Mouse (Mus musculus) liver, embryonic 11.5 days (tissue): Measurements from ENCODE around the gene Tpx2. TPM values are rescaled to one million over a fixed set of nuclear protein-coding genes. Genes with fewer than 3 reads are reported as not detected.

ENCODE experiments used
- ATAC-seq: fragments of 200-750 bp; cut with Nextera tagmentation; replicated peaks from 2 replicates; pipeline ENCODE4 v1.8.0; 2017; ENCODE audit warnings: moderate number of reproducible peaks, mild to moderate bottlenecking, moderate TSS enrichment, moderate library complexity; ENCODE audit not compliant: low FRiP score
- DNase-seq: peaks from one replicate; pipeline ENCODE4 v3.0.0-alpha.2; 2017; ENCODE audit warnings: low spot score
- H3K27ac ChIP-seq: fragments of 300-500 bp; sonication (generic); 2 replicates; pipeline ENCODE4 v1.5.1; 2014; ENCODE audit warnings: mild to moderate bottlenecking, low read depth, low read length, control low read depth
- H3K27me3 ChIP-seq: fragments of 300-500 bp; sonication (generic); replicated peaks from 2 replicates; pipeline ENCODE4 v1.6.1; 2014; ENCODE audit warnings: low read length, mixed read lengths; ENCODE audit not compliant: control insufficient read depth, insufficient read depth
- H3K36me3 ChIP-seq: fragments of 300-500 bp; sonication (generic); 2 replicates; pipeline ENCODE4 v1.6.1; 2014; ENCODE audit warnings: mild to moderate bottlenecking, low read length, moderate library complexity, mixed read lengths; ENCODE audit not compliant: control insufficient read depth, insufficient read depth
- H3K4me1 ChIP-seq: fragments of 300-500 bp; sonication (generic); replicated peaks from 2 replicates; pipeline ENCODE4 v1.6.1; 2014; ENCODE audit warnings: low read length, mixed read lengths; ENCODE audit not compliant: control insufficient read depth, insufficient read depth
- H3K4me2 ChIP-seq: fragments of 300-500 bp; sonication (generic); 2 replicates; pipeline ENCODE4 v1.6.1; 2014; ENCODE audit warnings: mild to moderate bottlenecking, control low read depth, moderate library complexity
- H3K4me3 ChIP-seq: fragments of 300-500 bp; sonication (generic); 2 replicates; pipeline ENCODE4 v1.5.1; 2014; ENCODE audit warnings: low read depth, low read length, control low read depth
- H3K9ac ChIP-seq: fragments of 300-500 bp; sonication (generic); 2 replicates; pipeline ENCODE4 v1.6.1; 2014; ENCODE audit warnings: low read depth, low read length, control low read depth
- H3K9me3 ChIP-seq: fragments of 300-500 bp; sonication (generic); 2 replicates; pipeline ENCODE4 v1.6.1; 2016; ENCODE audit warnings: low read length, inconsistent platforms, mixed read lengths; ENCODE audit not compliant: control insufficient read depth
- WGBS: fragments of 180-500 bp; shearing (Covaris S2); extraction: QIAGEN DNeasy Blood & Tissue Kit; methylation state at CpG from one replicate; pipeline ENCODE4 v1.1.7; 2014; 5-methylcytosine and 5-hydroxymethylcytosine counted together
- polyA plus RNA-seq: library from polyadenylated mRNA; unstranded; fragments of >200 nt; fragmentation: Nextera tagmentation; extraction: Ambion mirVana; gene quantifications from 2 replicates; pipeline ENCODE4 v1.2.1, GENCODE M21; 2014

Tpx2 gene
- polyA plus RNA-seq, 1 experiment from 2014 or later = 107 TPM

DNA sequence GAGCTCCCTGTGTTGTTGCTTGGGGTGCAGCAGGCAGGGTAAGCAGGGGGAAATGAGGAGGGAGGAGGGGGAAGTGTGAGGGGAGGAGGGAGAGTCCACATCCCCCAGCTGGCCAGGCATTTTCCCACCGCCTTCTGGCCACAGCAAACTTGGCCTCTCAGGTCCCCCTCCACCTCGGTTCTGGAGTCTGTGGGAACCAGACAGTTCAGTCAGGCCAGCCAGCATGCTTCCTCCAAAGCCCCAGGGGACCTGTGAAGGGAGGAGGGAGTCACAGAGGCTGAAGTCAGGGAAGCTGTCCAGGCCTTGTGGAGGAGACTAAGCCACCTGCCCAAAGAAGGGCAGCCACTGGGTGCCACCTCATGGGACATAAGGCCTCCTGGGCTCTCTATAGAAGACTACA is 82.5 kb downstream of the Tpx2 start:
- Histone ChIP-seq H3K4me1 (no peaks in the 10 kb centered on the region; the same call in 1 of the 2 replicates), H3K27me3 (no peaks in the 10 kb centered on the region), H3K9ac (no peak overlapping the region), H3K36me3 (no peaks in the 10 kb centered on the region), H3K4me3 (no peak overlapping the region), H3K9me3 (no peaks in the 10 kb centered on the region), H3K4me2 (no peak overlapping the region), H3K27ac (no peak overlapping the region)
- 37% methylated on average over 2 of the region's 2 CpGs for WGBS
- ATAC-seq (no peak), DNase-seq (no peak)

DNA sequence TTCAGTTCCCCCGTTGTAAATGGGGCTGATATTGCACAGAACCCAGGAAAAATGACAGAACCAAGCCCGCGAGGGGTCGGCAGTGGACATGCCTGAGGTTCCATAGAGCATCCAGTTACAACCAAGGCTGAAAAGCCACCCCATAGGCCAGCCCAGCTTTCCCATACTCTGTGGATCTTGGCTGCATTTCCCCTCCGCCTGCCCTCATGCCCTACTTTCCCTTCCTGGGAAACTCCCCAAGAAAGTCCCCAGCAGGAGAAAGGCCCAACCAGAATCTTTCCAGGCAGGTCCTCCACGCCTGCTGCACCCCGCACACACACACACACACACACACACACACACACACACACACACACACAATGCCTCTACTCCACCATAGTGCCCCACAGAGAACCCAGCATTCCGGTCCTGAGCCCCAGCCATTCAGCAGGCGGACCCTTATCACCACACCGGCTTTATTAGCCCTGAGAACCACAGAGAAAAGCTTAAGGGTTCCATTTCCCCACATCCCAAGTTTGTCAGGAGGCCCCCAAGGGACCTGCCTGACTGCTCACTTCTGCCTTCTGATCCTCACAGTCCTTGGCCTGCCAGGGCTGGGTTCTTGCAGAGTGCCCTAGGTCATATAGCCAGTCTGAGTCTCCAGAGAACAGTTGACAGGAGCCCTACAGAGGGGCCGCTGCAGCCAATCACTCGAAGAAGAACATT is 83.8 kb downstream of the Tpx2 start:
- WGBS = 72% methylated on average over 12 of the region's 12 CpGs
- Histone ChIP-seq H3K27me3 (0 out of 2 replicates have a peak, but pooled peaks cover 9% of the 10 kb centered on the region), H3K4me3 (no peak overlapping the region), H3K4me2 (no peak overlapping the region), H3K36me3 (no peaks in the 10 kb centered on the region), H3K9ac (no peak overlapping the region), H3K4me1 (no peaks in the 10 kb centered on the region; the same call in 1 of the 2 replicates), H3K9me3 (no peaks in the 10 kb centered on the region), H3K27ac (no peak overlapping the region)
- no peak for ATAC-seq
- no peak for DNase-seq

DNA sequence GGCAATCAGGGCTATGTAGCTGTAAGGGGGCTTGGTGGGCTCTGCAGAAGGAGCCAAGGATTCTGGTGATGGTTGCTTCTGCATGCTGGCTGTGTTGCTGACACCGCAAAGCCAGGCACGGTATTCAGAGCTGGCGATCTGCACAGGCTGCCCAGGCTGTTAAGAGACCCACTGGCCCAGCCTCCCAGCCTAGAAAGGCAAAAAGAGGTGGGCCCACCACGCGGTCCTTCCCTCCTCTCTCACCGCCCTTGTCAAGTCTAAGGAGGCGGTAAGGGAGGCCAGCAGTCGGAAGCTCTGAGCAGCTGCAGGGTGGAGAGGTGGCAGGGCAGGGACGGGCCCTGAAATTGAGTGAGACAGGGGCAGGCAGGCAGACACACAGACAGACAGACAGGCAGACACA is 85.3 kb downstream of the Tpx2 start, which contains the start of gene Foxs1:
Gene Foxs1 (minus strand): TSS at position 161 of the 400 bp plus-strand sequence.
- Histone ChIP-seq H3K4me3 (no peak within 1 kb of the TSS), H3K36me3 (no peaks in the 10 kb centered on the region), H3K9ac (no peak within 1 kb of the TSS), H3K9me3 (no peaks in the 10 kb centered on the region), H3K4me2 (no peak within 1 kb of the TSS), H3K27me3 (0 out of 2 replicates have a peak, but pooled peaks cover 9% of the 10 kb centered on the region), H3K4me1 (no peaks in the 10 kb centered on the region; the same call in 1 of the 2 replicates), H3K27ac (no peak within 1 kb of the TSS)
- DNase-seq = no peak
- no peak for ATAC-seq
- 36% methylated on average over 9 of the region's 9 CpGs for WGBS

DNA sequence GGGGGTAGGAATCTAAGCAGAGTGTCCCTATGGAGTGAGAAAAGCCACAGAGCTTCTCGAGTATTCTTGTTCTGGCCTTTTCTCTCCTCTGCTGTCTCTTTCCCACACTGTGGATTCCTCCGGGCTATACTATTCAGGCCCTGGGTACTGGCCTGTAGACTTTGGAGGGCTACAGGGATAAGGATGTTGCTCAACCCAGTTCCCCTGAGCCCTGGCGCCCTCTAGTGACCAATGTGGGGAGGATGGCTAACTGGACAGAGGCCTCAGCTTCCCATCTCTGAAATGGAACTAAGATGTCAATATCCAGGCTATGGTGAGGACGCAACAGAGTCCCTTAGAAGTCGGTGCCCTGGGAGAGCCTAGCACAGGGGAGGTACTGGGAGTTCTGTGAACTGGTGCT is 85.8 kb downstream of the Tpx2 start:
- no peak overlapping the region for H3K27ac ChIP-seq
- DNase-seq = no peak
- H3K4me2 ChIP-seq = no peak overlapping the region
- ATAC-seq = no peak
- no peaks in the 10 kb centered on the region for H3K36me3 ChIP-seq
- 0 out of 2 replicates have a peak, but pooled peaks cover 9% of the 10 kb centered on the region for H3K27me3 ChIP-seq
- WGBS = 27% methylated on average over 5 of the region's 5 CpGs
- H3K9ac ChIP-seq = no peak overlapping the region
- no peaks in the 10 kb centered on the region; the same call in 1 of the 2 replicates for H3K4me1 ChIP-seq
- H3K9me3 ChIP-seq = no peaks in the 10 kb centered on the region
- no peak overlapping the region for H3K4me3 ChIP-seq

DNA sequence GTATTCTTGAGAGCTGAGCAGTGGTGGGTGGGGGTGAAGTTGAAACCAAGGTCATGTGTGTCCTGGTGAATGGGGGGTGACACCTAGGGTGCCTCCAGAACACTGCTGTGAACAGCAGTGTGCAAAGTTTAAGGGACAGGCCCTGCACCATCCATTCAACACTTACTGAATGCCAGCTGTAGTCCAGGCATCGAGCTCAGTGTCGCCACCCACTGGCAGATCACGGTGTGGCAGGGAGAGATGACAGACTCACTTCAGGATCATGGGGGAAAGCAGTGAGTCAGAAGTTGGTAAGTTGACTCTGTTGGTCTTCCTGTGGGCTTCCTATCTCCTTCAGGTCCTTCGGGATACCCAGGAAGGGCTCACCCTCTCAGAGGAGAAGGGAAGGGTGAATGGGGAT is 92.1 kb downstream of the Tpx2 start:
- H3K9me3 ChIP-seq = no peaks in the 10 kb centered on the region
- DNase-seq (no peak), ATAC-seq (no peak)
- no peak overlapping the region for H3K4me3 ChIP-seq
- H3K9ac ChIP-seq = no peak overlapping the region
- H3K27ac ChIP-seq = no peak overlapping the region
- H3K36me3 ChIP-seq = no peaks in the 10 kb centered on the region
- H3K4me2 ChIP-seq = no peak overlapping the region
- H3K4me1 ChIP-seq = peaks cover 4% of the 10 kb centered on the region
- H3K27me3 ChIP-seq = peaks cover 56% of the 10 kb centered on the region
- 13% methylated on average over 4 of the region's 4 CpGs for WGBS

DNA sequence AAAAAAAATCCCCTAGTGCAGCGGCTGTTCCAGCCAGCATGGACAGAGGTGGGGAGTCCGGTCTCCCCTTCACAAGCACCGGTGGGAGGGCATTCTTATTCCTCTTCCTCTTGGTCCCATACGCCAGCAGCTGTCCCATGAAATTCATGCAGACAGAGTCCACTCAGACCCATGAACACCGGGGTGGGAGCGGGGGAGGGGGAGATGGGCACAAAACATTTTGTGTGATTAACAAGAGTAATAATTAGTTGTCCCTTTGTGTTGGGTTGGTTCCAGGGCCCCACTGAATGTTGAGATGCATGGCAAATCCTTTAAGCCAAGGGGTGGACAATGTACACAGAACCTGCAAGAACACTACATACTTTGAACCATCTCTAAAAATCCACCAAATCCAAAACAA is 93.3 kb downstream of the Tpx2 start:
- no peak overlapping the region for H3K9ac ChIP-seq
- peaks cover 58% of the 10 kb centered on the region for H3K27me3 ChIP-seq
- H3K36me3 ChIP-seq = no peaks in the 10 kb centered on the region
- H3K4me3 ChIP-seq = no peak overlapping the region
- no peak overlapping the region for H3K4me2 ChIP-seq
- H3K9me3 ChIP-seq = no peaks in the 10 kb centered on the region
- 78% methylated on average over 6 of the region's 6 CpGs for WGBS
- no peak for DNase-seq
- peaks cover 4% of the 10 kb centered on the region for H3K4me1 ChIP-seq
- no peak for ATAC-seq
- H3K27ac ChIP-seq = no peak overlapping the region

DNA sequence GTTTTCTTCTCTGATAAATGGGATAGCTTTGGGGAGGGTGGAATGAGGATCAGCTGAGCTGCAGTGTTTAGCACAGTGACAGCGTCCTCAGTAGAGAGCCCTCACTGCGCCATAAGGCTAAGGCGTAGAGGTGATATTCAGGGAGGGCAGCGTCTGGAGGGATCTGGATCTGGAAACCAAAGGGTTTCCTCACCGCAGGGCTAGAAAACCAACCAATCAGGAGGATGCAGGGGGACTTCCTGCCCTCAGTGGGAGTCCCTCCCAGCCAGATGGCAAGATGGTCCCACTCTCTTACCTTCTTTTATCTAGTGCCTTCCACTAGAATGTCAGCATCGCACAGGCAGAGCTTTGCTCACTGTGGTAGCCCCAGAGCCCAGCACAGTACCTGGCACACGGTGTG is 94.0 kb downstream of the Tpx2 start:
- Histone ChIP-seq H3K27ac (no peak overlapping the region), H3K9ac (no peak overlapping the region), H3K27me3 (peaks cover 58% of the 10 kb centered on the region), H3K4me2 (no peak overlapping the region), H3K36me3 (no peaks in the 10 kb centered on the region), H3K4me1 (peaks cover 4% of the 10 kb centered on the region), H3K9me3 (no peaks in the 10 kb centered on the region), H3K4me3 (no peak overlapping the region)
- 18% methylated on average over 7 of the region's 7 CpGs for WGBS
- ATAC-seq (no peak), DNase-seq (no peak)

DNA sequence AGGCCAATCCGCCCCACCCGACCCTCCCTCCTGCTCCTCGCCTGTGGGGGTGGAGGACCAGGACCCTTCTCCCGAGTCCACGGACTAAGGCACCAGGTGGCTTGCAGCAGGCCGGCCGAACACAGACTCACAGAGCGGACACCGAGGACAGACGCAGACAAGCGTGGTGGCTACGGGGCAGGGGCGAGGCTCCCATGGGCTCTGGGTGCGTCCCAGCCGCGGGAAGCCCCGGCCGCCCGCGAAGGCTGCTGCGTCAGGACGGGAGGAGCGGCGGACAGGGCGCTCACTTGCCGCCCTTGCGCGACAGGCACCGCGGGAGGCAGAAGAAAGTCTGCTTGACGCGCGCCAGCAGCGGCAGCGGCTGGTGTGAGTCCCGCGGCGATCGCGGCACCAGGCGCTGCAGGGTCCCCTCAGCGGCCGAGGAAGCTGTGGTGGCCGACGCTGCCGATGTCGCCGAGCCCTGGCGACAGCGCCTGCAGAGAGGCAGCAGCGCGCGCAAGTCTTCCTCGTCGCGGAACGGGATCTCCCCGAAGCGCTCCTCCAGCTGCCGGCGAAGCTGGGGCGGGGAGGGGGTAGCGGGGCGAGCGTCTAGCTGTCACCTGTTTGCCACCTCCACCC is 95.2 kb downstream of the Tpx2 start:
- ATAC-seq (no peak), DNase-seq (peak; percentile 34)
- H3K36me3 ChIP-seq = no peaks in the 10 kb centered on the region
- no peak overlapping the region for H3K9ac ChIP-seq
- peaks cover 69% of the 10 kb centered on the region for H3K27me3 ChIP-seq
- under 1% methylated on average over 64 of the region's 65 CpGs for WGBS
- H3K4me1 ChIP-seq = peaks cover 4% of the 10 kb centered on the region
- H3K9me3 ChIP-seq = no peaks in the 10 kb centered on the region
- no peak overlapping the region for H3K27ac ChIP-seq
- H3K4me3 ChIP-seq = peak overlapping the region; percentile 42
- H3K4me2 ChIP-seq = peak overlapping the region; percentile 68

DNA sequence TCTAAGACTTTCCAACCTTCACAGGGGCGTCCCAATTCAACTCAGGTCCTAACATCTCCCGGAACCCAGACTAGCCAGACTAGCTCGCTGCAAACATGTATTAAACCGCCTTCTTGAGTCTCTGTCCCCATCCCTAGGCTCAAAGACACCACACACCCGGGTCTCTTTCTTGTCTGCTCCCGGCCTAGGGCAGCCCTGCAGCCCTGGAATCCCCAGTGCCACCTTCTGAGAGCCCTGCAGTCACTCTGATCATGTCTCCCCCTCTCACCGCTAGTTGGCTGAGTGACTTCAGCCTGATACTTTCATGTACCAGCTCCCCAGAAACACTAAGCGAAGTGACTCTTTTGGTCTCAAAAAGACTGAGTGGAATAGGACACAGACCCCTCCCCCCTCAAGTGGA is 95.8 kb downstream of the Tpx2 start:
- Histone ChIP-seq H3K4me2 (peak overlapping the region; percentile 68), H3K4me3 (peak overlapping the region; percentile 42), H3K9ac (no peak overlapping the region), H3K9me3 (no peaks in the 10 kb centered on the region), H3K27ac (no peak overlapping the region), H3K36me3 (no peaks in the 10 kb centered on the region), H3K27me3 (peaks cover 73% of the 10 kb centered on the region), H3K4me1 (peaks cover 4% of the 10 kb centered on the region)
- WGBS = 12% methylated on average over 8 of the region's 8 CpGs
- ATAC-seq (no peak), DNase-seq (no peak)
